Mouse (Mus musculus) liver, adult 2 months (tissue): ENCODE data around the gene Cox19.

ENCODE experiments used
- CTCF ChIP-seq: fragments of 200-500 bp; IDR thresholded peaks from 2 replicates; pipeline ENCODE4 v1.5.1; 2011; ENCODE audit warnings: low read depth, low read length, control low read depth
- POLR2A ChIP-seq: fragments of 200-500 bp; IDR thresholded peaks from 2 replicates; pipeline ENCODE4 v1.6.1; 2011; ENCODE audit warnings: low read length, control low read depth; ENCODE audit not compliant: insufficient read depth; ENCODE audit errors: extremely low read depth

DNA sequence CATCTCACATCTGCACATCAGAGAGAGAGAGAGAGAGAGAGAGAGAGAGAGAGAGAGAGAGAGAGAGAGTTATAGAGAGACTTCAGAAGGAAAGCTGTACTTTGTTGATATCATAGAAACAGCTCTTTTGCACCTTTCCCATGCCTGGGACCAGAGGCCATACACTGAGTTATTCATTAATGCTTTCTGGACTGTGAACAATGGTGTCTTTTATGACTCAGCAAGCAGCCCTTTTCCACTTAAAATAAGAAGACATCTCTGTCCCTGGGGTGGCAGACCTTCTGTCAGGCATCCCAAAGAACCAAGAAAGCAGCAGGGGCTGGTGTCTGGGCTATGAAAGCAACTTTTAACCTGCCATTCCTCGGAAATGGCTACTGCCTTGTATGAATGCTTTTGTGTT is 4.0 kb downstream of the Cox19 start:
- no peak for TF ChIP-seq CTCF
- TF ChIP-seq POLR2A = no peak
